Mouse (Mus musculus) frontal cortex, postnatal 36 days (tissue): ENCODE data around the gene Dennd5a.

ENCODE experiments used
- DNase-seq, 2 experiments: peaks; one replicate each; pipeline ENCODE4 v3.0.0; 2022; ENCODE audit warnings: low spot score in 2 of 2

The Dennd5a gene

DNA sequence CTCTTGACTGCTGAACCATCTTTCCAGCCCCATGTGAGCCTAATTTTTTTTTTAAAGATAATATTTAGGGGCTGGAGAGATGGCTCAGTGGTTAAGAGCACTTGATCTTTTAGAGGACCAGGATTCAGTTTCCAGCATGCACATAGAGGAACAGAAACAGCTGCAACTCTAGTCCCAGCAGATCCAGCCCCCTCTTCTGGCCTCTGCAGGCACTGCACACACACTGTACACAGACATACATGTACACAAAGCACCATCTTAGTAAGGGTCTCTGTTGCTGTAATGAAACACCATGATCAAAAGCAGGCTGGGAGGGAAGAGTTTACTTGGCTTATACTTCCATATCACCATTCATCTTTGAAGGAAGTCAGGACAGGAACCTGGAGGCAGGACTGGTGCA, 5.4 kb upstream of the Dennd5a start:
- DNase-seq = no peak

DNA sequence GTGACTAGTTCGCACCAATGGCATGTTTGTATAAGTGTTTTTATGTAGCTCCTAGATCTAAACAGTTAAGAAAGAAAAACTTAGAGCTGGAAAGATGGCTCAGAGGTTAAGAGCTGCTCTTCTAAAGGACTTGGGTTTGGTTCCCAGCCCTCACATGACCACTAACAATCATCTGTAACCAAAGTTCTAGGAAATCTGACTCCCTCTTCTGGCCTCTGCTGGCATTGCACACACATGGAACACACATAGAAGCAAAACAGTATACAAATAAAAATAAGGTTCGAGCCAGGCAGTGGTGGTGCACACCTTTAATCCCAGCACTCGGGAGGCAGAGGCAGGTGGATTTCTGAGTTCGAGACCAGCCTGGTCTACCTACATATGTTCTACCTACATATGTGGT, 3.4 kb upstream of the Dennd5a start:
- no peak for DNase-seq

DNA sequence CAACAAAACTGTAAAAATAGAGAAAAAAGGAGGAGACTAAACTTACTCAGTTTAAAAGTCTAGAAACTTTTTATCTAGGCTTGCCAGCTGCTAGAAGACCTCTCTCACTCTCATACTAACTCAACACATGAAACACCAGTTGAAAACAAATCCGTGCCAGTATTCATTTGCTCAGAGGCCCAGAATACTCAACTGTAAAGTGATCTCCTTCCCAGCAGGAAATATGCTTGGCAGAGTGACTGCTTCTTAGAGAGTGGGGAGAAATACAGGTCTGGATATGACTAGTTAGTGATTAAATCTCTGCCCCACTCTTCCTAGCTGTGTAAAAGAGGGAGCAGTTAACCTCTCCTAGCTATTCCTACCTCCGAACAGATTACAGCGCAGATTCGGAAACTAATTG, 2.3 kb upstream of the Dennd5a start:
- no peak for DNase-seq

DNA sequence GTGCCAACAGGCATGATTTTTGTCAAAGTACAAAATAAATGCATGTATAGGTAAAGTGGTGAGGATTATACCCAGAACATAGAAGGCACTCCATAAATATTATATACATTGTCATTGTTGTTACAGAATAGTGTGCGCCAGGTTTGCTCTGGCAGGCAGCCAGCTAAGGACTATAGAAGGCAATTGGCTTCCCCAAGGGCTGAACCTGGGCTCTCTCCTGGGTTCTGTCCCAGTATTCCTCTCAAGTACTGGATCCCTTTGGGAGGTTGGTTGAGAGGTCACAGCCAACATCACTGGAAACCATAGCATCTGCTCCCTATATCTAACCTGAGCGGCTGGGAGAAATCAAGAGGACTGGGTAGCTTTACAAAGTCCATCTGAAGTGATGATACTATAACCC, 1.3 kb upstream of the Dennd5a start:
- DNase-seq = no peak

DNA sequence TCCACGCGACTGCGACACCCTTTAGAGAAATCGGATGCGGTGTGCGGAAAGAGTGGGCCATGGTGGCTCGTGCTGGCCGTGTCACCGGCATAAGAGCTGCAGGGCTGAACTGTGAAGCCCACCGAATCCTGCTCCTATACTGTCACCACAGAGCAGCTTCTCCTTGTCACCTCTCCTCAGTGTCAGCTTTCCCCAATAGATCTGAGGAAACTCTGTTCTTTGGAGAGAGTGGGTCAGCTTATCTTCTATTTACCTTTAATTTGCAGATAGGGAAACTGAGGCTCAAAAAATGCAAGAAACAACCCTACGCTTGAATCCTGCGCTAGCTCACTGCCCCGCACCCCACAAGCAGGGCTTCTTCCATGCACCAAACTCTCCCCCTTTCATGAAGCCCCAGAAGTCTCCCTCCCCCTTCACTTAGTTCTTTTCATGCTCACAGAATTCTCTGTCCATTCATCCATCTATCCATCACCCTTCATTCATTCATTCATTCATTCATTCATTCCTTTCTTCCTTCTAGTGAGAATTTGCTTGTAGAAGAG, 414 bp upstream of the Dennd5a start:
- DNase-seq = peak in 1 of 2 experiments; percentile 76

DNA sequence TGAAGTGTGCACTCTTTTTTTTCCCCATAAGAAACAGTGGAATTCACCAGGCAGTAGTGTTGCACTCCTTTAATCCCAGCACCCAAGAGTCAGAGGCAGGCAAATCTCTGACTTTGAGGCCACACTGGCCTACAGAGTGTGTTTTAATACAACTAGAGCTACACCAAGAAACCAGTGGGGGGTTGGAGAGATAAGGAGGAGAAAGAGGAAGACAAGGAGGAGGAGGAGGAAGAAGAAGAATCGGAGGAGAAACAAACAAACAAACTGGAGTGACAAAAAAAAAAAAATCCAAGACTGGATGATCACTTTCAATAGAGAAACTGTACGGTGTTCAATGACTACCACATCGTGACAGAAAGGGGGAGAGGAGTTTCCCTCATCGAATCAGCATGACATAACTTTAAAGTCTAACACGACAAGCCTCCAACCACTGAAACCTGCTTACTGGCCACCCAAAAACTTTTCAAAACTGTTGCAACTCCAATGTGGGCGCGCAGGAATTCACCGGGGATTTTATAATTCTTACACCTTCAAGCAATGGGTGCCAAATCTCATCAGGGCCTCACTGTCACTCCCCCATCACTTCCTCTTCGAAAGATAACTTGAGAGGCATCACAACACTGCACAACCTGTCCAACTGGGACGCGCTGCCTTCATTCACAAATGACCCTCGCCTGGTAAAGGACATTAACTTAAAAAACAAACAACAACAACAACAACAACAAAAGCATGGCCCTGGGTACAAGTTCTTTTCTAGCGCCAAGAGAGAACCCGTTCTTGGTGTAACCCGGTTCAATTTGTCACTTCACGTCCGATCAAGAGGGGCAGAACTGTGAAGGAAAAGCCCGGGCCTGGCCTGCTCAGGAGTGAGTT, 1.2 kb downstream of the Dennd5a start:
- no peak for DNase-seq

DNA sequence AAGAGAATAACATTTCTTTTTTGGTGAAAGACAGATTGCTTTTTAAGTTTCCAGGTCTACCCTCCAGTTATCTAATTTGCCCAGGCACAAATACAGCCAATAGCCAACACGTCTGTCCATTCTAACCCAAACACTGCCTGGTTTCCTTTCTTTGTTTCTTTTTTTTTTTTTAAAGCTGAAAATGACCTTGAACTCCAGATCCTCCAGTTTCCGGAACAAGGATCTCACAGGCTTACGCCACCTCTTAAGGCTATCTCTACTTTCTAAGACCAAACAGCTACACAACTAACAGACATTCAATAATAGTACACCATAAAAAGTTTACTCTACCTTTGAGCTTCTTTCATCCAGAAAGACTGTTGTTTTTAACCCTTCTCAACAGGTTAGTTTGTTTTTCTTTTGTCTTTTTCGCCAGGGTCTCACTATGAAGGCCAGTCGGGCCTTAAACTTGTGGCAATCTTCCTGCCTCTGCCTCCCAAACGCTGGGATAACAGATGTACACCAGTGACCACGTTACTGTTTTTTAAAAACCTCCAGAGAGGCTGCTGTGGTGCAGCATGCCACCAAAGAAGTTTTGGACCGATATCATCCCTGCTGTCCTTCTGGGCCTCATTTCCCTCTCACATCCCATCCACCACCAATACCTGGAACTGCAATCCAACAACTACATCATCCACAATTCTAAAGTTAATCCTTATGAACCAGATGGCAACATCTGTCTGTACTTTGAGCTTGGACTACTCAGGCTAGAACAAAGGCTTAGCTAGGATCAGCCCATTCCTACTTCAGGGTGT, 2.1 kb downstream of the Dennd5a start:
- no peak for DNase-seq

DNA sequence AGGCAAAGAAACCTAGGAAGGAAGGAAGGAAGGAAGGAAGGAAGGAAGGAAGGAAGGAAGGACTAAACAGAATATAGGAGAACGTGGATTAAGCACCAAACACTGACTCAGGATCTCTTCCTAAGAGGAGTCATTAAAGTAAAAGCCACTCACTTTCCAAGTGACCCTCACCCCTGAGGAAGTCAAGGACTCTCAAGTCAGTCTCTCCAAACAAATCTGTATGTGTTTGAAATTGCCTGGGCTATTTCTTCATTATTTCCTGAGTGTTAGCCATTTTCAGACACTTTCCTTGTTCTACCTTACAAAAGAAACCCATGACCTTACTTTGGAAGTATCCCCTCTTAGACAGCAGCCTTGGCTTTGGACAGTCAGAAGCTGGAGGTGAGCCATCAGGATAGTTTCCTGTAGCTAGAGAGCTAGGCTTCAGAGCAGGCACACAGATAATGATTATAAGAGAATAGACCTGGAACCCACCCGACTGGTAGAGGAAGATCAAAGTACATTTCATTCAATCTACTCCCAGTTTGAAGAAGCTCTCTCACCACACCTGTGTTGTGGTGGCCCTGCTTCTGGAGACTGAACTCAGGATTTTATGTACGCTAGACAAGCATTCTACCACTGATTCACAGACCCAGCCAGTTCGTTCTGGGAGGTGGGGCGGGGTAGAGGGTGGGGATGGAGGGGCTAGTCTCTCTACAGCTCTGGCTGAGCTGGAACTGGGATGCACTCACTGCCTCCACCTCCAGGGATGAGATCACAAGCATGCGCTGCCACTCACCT, 5.5 kb downstream of the Dennd5a start:
- no peak for DNase-seq

DNA sequence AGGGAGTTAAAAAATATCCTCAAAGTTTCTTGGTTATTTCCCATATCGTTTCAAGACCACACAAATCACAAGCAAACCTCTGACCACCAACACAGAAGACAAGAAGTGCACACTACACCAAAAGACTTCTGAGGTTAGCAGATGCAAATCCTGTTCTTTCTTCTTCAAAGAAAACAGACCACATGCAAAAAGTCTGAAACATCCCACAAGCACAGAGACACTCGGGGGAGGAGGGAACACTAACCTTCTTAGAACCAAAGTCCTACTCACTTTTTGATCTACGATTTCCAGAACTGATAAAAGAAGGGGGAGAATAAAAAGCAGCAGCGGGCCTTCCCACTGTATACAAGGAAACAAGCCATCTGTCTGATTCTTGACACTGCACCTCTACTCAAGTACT, 9.0 kb downstream of the Dennd5a start:
- no peak for DNase-seq

DNA sequence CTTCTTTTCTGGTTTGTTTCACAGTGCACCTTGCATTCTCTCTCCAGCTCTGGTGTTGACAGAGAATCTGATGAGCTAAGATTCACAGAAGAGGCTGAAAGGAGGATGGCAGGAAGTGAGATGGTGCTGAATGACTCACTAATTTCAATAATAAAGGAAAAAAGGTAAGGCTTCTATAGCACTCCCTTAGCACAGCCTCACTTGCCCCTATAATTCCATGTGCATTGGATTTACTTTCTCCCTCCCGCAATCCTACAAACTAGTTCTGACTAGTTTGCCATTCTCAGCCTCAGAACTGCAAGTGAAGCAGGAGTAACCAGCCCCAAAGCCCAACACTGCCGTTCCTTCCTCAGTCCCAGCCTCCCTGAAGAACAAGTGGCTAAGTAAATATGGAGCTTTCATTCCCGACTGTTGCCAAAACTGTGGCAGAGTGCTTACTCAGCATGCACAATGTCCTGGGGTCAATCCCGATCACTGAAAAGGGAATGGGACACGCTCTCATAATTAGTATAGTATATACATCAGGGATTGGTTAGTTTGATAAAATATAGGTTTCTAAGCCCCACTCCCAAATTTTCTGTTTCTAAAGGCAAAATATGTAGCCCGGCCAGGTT, 15.7 kb downstream of the Dennd5a start:
- no peak for DNase-seq

DNA sequence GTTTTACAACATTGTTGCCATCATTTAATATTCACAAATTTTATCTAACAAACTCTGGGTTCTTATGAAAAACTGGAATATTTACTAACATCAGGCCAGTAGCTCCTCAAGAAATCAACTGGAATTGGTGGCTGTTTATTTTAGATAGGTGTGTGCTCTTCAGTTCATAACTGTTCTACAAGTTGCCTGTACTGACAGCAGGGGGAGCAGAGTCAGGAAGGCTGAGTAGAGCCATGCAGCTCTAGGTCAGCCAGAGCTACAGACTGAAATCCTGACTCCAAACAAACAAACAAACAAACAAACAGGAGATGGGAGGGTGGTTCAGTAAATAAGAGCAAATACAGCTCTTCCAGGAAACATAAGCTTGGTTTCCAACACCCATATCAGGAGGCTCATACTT, 30.6 kb downstream of the Dennd5a start:
- no peak for DNase-seq

DNA sequence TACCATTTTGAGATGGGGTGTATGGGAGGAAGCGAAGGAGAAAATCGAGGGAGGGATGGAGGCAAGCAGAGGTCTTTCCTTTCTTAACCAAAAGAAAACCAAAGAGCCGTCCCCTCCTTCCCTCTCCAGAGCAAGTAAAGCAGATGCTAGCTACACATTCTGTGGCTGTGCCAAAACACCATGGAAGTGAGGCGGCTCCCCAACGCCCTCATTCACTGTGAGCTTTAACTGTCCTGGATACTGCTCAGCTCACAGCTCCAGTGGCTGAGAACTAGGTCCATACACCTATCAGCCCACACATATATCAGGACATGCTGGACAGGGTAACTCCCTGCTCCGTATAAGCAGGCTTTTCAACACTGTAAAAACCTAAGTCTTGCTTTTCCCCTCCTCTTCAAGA, 31.9 kb downstream of the Dennd5a start:
- peak in 1 of 2 experiments; percentile 44 for DNase-seq

DNA sequence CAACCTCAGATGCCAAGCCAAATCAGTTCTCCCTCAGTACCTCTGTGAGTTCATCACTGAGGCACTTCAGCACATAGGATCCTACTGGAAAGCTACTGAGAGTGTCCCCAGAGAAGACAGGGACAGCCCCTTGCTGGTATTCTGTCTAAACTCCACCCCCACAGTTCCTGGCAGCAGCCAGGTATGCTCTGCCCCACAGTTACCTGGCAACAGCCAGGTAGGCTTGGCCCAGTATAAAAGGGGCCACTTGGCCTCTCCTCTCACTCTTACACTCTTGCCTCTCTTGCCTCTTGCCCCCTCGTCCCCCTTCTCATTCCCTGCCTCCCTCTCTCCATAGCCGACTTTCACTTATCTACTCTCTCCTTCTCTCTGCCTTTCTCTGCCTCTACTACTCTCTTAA, 35.3 kb downstream of the Dennd5a start:
- DNase-seq = no peak

DNA sequence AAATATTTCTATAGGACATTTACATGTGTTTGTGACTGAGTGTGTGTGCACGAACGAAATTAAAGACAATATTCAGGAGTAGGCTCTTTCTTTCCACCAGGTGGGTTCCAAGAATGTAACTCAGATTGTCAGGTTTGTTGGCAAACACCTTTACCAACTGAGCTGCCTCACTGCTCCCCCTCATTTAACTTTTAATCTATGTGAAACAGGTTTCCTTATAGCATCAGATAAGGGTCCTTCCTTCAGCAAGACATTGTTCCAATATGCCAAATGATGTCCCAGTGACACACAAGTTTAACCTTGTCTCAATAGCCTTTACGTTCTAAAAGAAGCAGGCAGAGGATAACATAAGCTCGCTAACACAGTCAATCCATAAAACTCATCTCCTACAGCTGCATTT, 37.4 kb downstream of the Dennd5a start:
- no peak for DNase-seq

DNA sequence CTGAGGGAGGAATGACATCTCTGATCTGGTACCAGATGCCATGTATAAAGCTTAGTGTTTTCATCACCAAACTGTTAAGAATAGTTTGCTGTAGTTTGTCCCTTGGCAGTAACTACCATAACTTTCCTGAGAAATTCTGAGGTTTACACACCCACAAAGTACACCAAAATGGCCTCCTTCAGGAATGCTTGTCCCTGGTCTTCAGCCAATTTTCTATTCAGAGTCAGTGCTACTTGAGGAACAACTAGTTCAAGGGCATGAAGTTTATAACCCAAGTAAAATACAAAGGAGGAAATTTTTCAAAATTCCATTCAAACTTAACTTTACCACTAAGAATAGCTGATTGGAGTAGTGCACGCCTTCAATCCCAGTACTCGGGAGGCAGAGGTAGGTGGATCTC, 54.1 kb downstream of the Dennd5a start:
- no peak for DNase-seq

DNA sequence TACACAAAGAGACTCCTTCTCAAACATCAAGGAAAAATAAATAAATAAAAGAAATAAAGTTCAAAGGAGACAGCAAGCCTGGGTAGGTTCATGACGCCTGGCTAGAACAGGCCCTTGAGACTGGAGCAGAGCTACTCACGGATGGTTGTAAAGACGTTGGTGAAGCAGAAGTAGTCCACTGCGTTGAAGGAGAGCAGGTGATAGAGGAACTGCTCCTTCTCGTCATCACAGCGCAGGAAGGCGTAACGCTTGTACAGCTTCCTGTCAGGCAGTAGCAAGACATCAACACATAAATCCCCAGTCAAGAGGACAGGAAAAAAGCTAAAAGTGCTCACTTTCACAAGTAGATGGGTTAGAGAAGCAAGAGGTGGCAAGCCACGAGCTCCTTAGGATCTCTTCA, 59.3 kb downstream of the Dennd5a start:
- DNase-seq = no peak

DNA sequence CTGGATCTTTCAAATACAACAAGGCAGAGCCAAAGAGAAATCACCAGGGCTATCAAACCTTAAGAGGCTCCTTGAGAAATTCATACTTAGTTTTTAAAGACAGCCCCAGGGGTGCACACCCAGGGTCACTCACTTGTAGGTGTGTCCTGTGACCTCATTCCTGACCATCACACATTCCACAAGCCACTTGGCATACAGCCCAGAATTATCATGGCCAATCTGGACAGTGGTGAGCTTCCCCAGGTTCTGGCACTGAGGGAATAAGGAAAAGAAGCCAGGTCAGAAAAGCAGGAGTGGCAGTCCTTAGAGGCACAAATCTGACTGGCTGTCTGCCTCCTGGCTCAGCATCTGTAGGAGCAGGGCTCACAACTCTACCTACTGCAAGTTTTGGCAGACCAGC, 61.4 kb downstream of the Dennd5a start:
- DNase-seq = no peak

DNA sequence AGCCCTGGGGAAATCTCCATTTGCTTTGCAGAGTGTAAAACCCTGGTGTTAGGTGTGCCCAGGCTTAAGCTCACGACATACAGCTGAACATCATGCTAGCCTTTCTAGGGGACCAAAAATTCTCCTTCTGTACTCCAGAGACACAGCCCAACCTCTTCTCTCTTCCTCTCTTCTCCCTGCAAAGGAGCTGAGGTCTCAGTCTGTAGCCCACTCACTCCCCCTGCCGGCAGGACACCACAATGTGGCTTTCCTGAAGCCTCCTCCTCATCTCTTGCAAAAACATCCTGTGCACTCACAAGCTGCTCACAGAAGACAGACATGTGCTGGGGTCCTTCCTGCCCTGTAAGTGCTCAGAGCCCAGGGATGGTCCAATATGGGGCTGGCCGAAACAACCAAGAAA, 67.7 kb downstream of the Dennd5a start:
- DNase-seq = peak; percentile 76 to 78

DNA sequence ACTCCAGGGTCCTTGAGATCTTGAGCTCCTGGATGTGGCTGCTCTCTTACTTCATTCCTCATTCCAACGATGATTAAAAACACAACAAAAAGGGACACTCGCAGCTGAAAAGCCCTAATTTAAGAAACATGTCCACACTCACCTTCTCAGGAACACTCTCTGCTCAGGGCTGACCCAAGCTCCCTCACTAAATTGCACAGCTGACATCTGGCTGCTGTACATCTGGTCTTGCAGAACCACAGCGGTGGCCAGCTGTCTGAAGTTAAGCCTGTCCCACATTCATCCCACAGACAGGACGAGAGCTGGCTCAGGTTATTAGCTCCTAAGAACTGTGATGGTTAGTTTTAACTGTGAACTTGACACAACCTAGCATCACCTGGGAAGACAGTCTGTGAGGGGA, 68.5 kb downstream of the Dennd5a start:
- DNase-seq = no peak

DNA sequence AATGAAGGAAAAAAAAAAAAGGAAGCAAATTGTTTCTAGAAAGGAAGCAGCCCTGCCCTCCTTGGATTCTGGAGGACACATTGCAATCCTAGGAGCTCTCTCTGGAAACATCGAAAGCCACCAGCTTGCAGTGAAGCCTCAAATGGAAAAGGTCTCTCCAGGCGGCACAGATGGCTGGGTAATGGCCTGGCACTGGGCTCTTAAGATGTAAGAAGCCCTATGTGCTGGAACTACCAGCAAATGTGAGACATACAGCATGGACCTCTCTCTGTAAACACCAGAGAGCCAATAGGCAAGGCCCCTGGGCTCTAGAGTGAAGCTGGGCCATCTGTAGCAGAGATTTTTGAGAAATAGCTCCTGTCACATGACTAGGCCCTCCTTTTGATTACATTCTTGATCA, 70.0 kb downstream of the Dennd5a start:
- DNase-seq = no peak

DNA sequence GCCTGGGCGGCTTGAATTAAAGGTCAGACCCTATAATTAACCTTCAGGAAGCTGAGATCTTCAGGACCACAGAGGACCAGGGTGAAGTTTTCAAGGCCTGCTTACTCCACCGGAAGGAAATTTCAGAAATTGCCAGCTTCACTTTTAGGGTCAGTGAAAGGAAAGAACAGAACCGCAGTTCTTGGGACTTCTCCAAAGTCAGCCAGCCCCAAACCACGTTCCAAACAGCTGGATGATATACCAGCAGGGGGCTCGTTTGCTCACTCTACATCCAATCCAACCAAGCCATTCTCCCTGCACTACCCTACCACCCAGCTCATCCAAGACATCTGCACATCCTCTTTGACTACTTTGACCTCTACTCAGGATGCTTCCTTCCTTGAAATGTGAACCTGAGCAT, 71.0 kb downstream of the Dennd5a start:
- DNase-seq = no peak

DNA sequence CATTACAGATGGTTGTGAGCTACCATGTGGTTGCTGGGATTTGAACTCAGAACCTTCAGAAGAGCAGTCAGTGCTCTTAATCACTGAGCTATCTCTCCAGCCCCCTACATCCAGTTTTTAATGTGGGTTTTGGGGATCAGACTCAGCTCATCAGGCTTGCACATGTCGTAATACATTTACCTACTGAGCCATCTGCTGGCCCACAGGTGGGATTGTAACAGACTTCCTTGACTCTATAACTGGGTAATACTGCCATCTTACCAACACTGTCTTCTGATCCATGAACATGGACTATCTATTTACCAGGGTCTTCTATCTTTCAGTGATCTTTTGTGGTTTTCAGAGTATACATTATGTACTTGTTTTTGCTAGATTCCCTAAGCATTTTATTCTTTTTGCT, 74.0 kb downstream of the Dennd5a start:
- no peak for DNase-seq
